Mouse (Mus musculus) megakaryocyte, embryonic 14.5 days (primary cell): ENCODE results near the gene Ugt1a6b. TPM values are rescaled to one million over a fixed set of nuclear protein-coding genes. Genes with fewer than 3 reads are reported as not detected.

Experiments
- H3K27me3 ChIP-seq: replicated peaks from 2 replicates; pipeline ENCODE3; 2012; ENCODE audit warnings: inconsistent platforms
- H3K36me3 ChIP-seq: replicated peaks from 2 replicates; pipeline ENCODE3; 2012; ENCODE audit warnings: low read length, inconsistent platforms, mixed read lengths
- H3K4me1 ChIP-seq: 2 replicates; pipeline ENCODE4 v1.6.1; 2012; ENCODE audit warnings: inconsistent platforms
- H3K4me3 ChIP-seq: replicated peaks from 2 replicates; pipeline ENCODE3; 2012; ENCODE audit warnings: moderate library complexity, mild to moderate bottlenecking, inconsistent platforms
- H3K9me3 ChIP-seq: 2 replicates; pipeline ENCODE4 v1.6.1; 2012; ENCODE audit warnings: inconsistent platforms
- FLI1 ChIP-seq: IDR thresholded peaks from 2 replicates; pipeline ENCODE4 v1.6.1; 2012; ENCODE audit warnings: low read length, inconsistent platforms, mixed read lengths
- GATA1 ChIP-seq: IDR thresholded peaks from 3 replicates; pipeline ENCODE4 v1.6.1; 2012; ENCODE audit warnings: mixed read lengths, low read length, inconsistent platforms, borderline replicate concordance
- polyA plus RNA-seq: library from polyadenylated mRNA; stranded (reverse); fragments of >175 nt; gene quantifications from 2 replicates; pipeline ENCODE4 v1.2.3, GENCODE M21; 2012; ENCODE audit warnings: low replicate concordance; ENCODE audit not compliant: insufficient read depth

Gene Ugt1a6b
- polyA plus RNA-seq, 1 experiment, result not detected

DNA sequence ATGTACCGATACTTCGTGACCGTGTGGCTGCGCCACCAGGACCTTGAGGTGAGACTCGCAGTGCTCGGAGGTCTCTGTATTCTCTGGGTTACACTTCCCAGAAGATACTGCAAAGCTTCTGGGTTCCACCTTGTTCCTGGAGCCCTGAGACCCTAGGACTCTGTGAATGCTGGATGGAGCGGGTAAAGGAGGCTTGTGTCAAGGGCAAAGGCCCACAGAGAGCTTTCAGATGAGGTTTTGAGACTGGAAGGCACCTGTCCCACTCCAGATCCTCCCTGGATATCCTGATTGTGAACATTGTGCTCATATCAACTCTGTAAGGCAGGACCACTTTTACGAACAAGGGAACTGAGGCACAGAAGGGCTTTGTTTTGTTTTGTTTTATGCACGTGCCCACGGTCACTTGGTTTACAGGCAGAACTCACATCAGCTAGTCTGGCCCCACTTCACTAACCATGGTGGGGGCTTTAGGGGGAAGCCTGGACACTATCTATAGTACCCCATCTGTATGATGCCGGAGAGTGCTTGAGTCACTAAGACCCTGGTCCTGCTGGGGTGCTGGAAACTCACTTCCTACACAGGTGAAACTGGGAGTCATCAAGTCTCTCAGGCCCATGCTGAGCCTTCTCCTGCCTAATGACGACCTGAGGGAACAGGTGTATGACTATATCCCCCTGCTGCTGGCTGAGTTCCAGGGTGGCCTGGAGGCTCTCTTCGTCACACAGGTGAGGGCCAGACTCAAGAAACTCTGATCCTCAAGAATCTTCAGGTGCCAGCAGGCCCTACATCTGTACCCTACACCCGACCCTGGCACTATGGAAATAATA lies 130.6 kb downstream of the Ugt1a6b start:
- Histone ChIP-seq H3K27me3 (peaks cover 6% of the 10 kb centered on the region), H3K4me1 (no peaks in the 10 kb centered on the region), H3K4me3 (no peak overlapping the region), H3K9me3 (peaks cover 81% of the 10 kb centered on the region), H3K36me3 (no peaks in the 10 kb centered on the region)
- TF ChIP-seq FLI1, result no peak

- no peaks in the 10 kb centered on the region for H3K36me3 ChIP-seq
- TF ChIP-seq GATA1 (no peak), FLI1 (no peak)
- H3K27me3 ChIP-seq, result peaks cover 6% of the 10 kb centered on the region
- no peaks in the 10 kb centered on the region for H3K4me1 ChIP-seq
- H3K9me3 ChIP-seq, result peaks cover 86% of the 10 kb centered on the region
- H3K4me3 ChIP-seq, result no peak overlapping the region
These were observed 131.2 kb downstream of the Ugt1a6b start for GRCm38 (mm10) chr1:88234248-88234610.

GRCm38 (mm10) chr1:88234646-88235045 lies 131.6 kb downstream of the Ugt1a6b start:
- TF ChIP-seq GATA1 (no peak), FLI1 (no peak)
- Histone ChIP-seq H3K9me3 (peaks cover 86% of the 10 kb centered on the region), H3K36me3 (no peaks in the 10 kb centered on the region), H3K4me1 (no peaks in the 10 kb centered on the region), H3K4me3 (no peak overlapping the region), H3K27me3 (peaks cover 6% of the 10 kb centered on the region)

DNA sequence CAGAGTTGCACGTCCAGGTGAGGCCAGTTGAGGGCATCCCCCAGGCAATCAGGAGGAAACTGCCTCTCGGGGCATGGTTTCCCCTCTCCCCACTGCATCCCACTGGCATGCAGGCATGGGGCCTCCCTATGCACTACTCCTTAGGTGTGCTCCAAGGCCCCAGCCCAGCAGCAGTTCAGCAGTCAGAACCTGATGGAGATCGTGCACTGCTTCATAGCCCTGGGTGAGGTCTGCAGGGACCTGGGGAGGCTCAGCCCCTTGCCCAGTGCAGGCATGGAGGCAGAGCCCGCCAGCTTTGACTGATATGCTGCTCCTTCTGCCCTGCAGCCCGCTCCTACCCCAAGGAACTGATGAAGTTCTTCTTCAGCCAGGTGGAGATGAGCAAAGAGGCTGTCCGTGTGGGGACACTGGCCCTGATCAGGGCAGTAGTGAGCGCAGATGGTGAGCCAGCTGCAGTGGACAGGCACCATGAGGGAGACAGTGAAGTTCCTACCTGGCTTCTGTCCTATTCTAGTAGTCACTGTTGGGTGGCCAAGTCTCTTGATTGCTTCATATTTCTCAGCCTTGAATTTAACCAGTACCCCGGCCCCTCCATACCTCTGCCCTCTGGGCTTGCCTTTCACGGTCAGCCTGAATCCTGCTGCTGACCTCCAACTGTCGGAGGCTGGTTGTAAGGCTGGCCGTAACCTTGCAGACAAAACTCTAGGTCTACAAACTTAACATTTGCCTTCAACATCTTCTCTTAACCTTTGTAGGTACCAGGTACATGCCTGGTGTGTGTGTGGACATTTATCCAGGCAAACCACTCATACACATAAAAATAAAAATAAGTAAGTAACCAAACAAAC lies 132.2 kb downstream of the Ugt1a6b start:
- no peaks in the 10 kb centered on the region for H3K4me1 ChIP-seq
- peaks cover 85% of the 10 kb centered on the region for H3K9me3 ChIP-seq
- TF ChIP-seq FLI1 (no peak), GATA1 (no peak)
- H3K36me3 ChIP-seq, result no peaks in the 10 kb centered on the region
- peaks cover 6% of the 10 kb centered on the region for H3K27me3 ChIP-seq
- peak overlapping the region; percentile 4 for H3K4me3 ChIP-seq

DNA sequence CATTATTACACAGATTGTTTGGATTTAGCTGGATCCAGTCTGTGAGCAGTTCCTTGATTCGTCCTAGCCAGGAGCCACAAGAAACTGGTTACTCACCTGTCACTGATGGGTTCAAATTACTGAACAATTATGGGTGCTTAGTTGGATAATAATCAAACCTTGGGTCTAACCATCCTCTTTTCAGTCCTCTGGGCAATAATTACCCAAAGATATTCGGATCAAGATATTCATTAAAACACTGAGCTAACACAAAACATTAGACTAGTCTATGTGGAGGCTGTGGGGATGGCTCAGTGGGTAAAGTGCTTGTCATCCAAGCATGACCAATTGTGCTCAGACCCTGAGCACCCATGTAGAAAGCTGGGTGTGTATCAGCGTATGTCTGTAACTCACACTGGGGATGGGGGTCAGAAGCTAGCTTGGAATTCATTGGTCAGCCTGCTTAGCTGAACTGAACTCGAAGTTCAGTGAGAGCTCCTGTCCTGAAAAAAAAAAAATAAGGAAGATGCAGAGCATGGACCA lies 132.9 kb downstream of the Ugt1a6b start:
- peaks cover 86% of the 10 kb centered on the region for H3K9me3 ChIP-seq
- TF ChIP-seq GATA1 (no peak), FLI1 (no peak)
- H3K27me3 ChIP-seq, result peaks cover 8% of the 10 kb centered on the region
- no peaks in the 10 kb centered on the region for H3K36me3 ChIP-seq
- H3K4me3 ChIP-seq, result no peak overlapping the region
- no peaks in the 10 kb centered on the region for H3K4me1 ChIP-seq

DNA sequence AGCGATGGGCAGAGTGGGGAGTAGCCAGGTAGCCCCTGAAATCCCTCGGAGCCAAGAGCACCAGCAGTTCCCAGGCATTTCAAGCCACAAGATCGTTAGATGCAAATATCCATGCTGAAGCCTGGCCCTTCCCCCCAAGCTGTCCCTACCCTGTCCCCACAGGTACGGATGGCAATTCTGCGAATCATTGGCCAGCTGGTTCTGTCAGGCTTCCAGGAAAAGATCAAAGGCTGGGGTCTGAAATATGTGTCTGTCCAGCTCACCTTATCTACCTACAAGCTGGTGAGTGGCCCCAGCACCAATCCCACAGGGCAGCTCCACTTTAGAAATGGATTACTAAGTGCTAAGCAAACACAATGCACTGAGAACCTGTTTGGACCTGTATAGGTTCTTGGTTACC lies 134.3 kb downstream of the Ugt1a6b start:
- H3K4me3 ChIP-seq, result no peak overlapping the region
- H3K4me1 ChIP-seq, result no peaks in the 10 kb centered on the region
- TF ChIP-seq GATA1, result no peak
- no peak for TF ChIP-seq FLI1
- no peaks in the 10 kb centered on the region for H3K36me3 ChIP-seq
- peaks cover 82% of the 10 kb centered on the region for H3K9me3 ChIP-seq
- H3K27me3 ChIP-seq, result peaks cover 8% of the 10 kb centered on the region

DNA sequence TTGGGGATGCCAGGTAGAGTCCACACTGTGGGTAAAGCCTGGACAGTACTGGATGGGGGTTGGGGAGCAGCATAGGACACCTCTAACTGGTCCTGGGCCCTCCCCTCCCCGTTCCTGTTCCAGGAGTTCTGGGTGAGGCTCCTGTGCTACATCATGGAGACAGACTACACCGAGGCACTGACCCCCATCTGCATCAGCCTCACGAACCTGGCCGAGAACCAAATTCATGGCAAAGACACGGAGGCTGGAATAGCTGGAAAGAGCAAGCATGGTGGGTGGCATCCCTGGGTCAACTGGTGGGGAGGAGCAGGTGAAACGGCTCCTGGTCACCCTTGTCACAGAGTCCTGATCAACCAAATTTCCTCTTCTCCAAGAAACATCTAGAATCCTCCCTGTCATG lies 135.7 kb downstream of the Ugt1a6b start:
- Histone ChIP-seq H3K27me3 (peaks cover 8% of the 10 kb centered on the region), H3K4me1 (no peaks in the 10 kb centered on the region), H3K4me3 (peak overlapping the region; percentile 6), H3K9me3 (peaks cover 80% of the 10 kb centered on the region), H3K36me3 (no peaks in the 10 kb centered on the region)
- TF ChIP-seq GATA1, result no peak
- no peak for TF ChIP-seq FLI1

GRCm38 (mm10) chr1:88240072-88240471 lies 137.0 kb downstream of the Ugt1a6b start:
- Histone ChIP-seq H3K9me3 (peaks cover 78% of the 10 kb centered on the region), H3K4me3 (no peak overlapping the region), H3K27me3 (peaks cover 7% of the 10 kb centered on the region), H3K4me1 (no peaks in the 10 kb centered on the region), H3K36me3 (no peaks in the 10 kb centered on the region)
- TF ChIP-seq FLI1 (no peak), GATA1 (no peak)

DNA sequence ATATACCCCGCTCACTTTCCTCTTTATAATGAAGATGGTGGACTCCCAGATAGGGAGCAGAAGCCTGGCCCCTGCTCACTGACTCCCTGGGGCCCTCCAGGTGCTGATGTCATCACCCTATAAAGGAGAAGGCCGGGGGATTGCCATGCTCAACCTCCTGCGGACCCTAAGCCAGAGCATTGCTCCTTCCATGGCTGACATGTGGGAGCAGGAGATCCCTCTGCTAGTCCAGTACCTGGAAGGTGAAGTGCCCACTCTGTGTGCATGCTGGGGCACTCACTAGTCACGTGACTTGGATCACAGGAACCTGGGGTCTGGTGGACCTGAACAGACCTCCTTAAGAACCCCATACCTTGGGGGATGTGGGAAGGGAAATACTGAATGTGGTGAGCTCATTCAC lies 137.5 kb downstream of the Ugt1a6b start:
- Histone ChIP-seq H3K36me3 (no peaks in the 10 kb centered on the region), H3K4me1 (no peaks in the 10 kb centered on the region), H3K9me3 (peaks cover 78% of the 10 kb centered on the region), H3K4me3 (no peak overlapping the region), H3K27me3 (peaks cover 6% of the 10 kb centered on the region)
- no peak for TF ChIP-seq GATA1
- no peak; the same call in 1 of the 2 replicates for TF ChIP-seq FLI1

DNA sequence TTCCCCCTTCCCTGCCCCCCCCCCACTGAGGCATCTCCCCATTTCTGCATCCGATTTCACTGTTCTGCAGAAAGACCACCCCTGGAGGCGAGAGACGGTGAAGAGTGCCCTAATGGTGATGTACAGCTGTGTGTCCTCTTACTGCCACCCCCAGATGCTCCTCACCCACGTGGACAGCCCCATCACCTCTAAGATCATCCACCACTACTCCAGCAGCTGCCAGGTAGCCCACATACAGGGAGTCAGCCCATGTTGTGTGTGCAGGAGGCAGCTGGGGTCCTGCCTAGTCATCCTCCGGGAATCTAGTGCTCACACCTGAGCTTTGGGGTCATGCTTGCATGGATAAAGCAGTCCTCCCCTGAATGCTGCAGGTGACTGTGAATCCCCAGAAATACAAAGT lies 140.8 kb downstream of the Ugt1a6b start:
- Histone ChIP-seq H3K27me3 (peaks cover 11% of the 10 kb centered on the region), H3K36me3 (no peaks in the 10 kb centered on the region), H3K4me1 (no peaks in the 10 kb centered on the region), H3K9me3 (peaks cover 82% of the 10 kb centered on the region), H3K4me3 (peak overlapping the region; percentile 14)
- TF ChIP-seq GATA1, result no peak
- TF ChIP-seq FLI1, result no peak
